Mouse (Mus musculus): ENCODE measurements around the gene Shisa8.

Gene Shisa8

GRCm38 (mm10) chr15:82223657-82224601 lies 11.3 kb upstream of the Shisa8 start, which contains the start of gene Tnfrsf13c:
Gene Tnfrsf13c, minus strand, starts transcription at chr15:82224369.
- in situ Hi-C loops (cut with MboI, MseI), result no loop called here

- in situ Hi-C loops (cut with MboI, MseI), result no loop called here
Measured at GRCm38 (mm10) chr15:82223251-82223650, 10.6 kb upstream of the Shisa8 start.

GRCm38 (mm10) chr15:82221104-82221860 lies 8.7 kb upstream of the Shisa8 start:
- in situ Hi-C loops (cut with MboI, MseI), result no loop called here

GRCm38 (mm10) chr15:82220003-82220675 lies 7.5 kb upstream of the Shisa8 start:
- in situ Hi-C loops (cut with MboI, MseI), result no loop called here

- in situ Hi-C loops (cut with MboI, MseI), result no loop called here
Measured at GRCm38 (mm10) chr15:82218778-82219666, 6.4 kb upstream of the Shisa8 start.

GRCm38 (mm10) chr15:82217980-82218379 lies 5.4 kb upstream of the Shisa8 start:
- in situ Hi-C loops (cut with MboI, MseI), result no loop called here

- in situ Hi-C loops (cut with MboI, MseI), result no loop called here
Measured at GRCm38 (mm10) chr15:82217039-82217438, 4.4 kb upstream of the Shisa8 start.

GRCm38 (mm10) chr15:82216142-82216827 lies 3.7 kb upstream of the Shisa8 start:
- in situ Hi-C loops (cut with MboI, MseI), result no loop called here

- in situ Hi-C loops (cut with MboI, MseI), result no loop called here
Measured at GRCm38 (mm10) chr15:82215332-82216046, 2.9 kb upstream of the Shisa8 start.

GRCm38 (mm10) chr15:82213222-82213621 lies 607 bp upstream of the Shisa8 start:
- in situ Hi-C loops (cut with MboI, MseI), result no loop called here

GRCm38 (mm10) chr15:82211911-82212751 lies 484 bp downstream of the Shisa8 start:
- in situ Hi-C loops (cut with MboI, MseI), result no loop called here

GRCm38 (mm10) chr15:82211281-82211680 lies 1.3 kb downstream of the Shisa8 start:
- in situ Hi-C loops (cut with MboI, MseI), result no loop called here

- in situ Hi-C loops (cut with MboI, MseI), result no loop called here
Measured at GRCm38 (mm10) chr15:82210801-82211200, 1.8 kb downstream of the Shisa8 start.

GRCm38 (mm10) chr15:82209295-82210050 lies 3.1 kb downstream of the Shisa8 start:
- in situ Hi-C loops (cut with MboI, MseI), result no loop called here

- in situ Hi-C loops (cut with MboI, MseI), result no loop called here
Measured at GRCm38 (mm10) chr15:82208307-82208706, 4.3 kb downstream of the Shisa8 start.

GRCm38 (mm10) chr15:82207504-82208219 lies 5.0 kb downstream of the Shisa8 start:
- in situ Hi-C loops (cut with MboI, MseI), result no loop called here

- in situ Hi-C loops (cut with MboI, MseI), result no loop called here
Measured at GRCm38 (mm10) chr15:82207105-82207459, 5.5 kb downstream of the Shisa8 start.

Measured in T-helper 1 cell (primary cell).